10 mouse cellular contexts compared by ENCODE assay signal in genomic region chr9:90242855-90243254, GRCm38 (mm10). TPM values are rescaled to one million over a fixed set of nuclear protein-coding genes. Genes with fewer than 3 reads are reported as not detected.
DNase-seq lines count a peak whose midpoint lies in the region; ATAC-seq and TF ChIP-seq lines count a peak whose summit lies in the region.
"Had no signal": no experiment of that assay in that cellular context is flagged by ENCODE, and none has a peak within 500 bp of the region (broad histone marks: within the 10 kb centered on the region; RNA-seq: fewer than 3 reads in every experiment).

No protein-coding gene starts in this region.

- H3K36me3 ChIP-seq in heart, embryonic 16.5 days (ENCODE audit: control insufficient read depth, insufficient read depth): peaks cover 15% of the 10 kb centered on the region
- peaks cover 14% of the 10 kb centered on the region for H3K36me3 ChIP-seq in lung, embryonic 16.5 days (ENCODE audit: control insufficient read depth, insufficient read depth, low read length)
- H3K36me3 ChIP-seq in stomach, postnatal 0 days (ENCODE audit: control insufficient read depth, insufficient read depth, low read length): peaks cover 13% of the 10 kb centered on the region
- peaks cover 17% of the 10 kb centered on the region for H3K36me3 ChIP-seq in limb, embryonic 10.5 days
- H3K36me3 ChIP-seq in midbrain, postnatal 0 days (ENCODE audit: insufficient read depth, low read length): peaks cover 6% of the 10 kb centered on the region; the same call in 1 of the 2 replicates
- H3K36me3 ChIP-seq: midbrain, embryonic 15.5 days had no signal

- no peak overlapping the region for H3K4me2 ChIP-seq in heart, embryonic 16.5 days (ENCODE audit: low read depth, low read length)
- no peak overlapping the region for H3K4me2 ChIP-seq in lung, embryonic 16.5 days (ENCODE audit: low read depth, low read length)
- no peak overlapping the region for H3K4me2 ChIP-seq in stomach, postnatal 0 days (replicated peaks; ENCODE audit: low read depth)
- no peak overlapping the region for H3K4me2 ChIP-seq in midbrain, postnatal 0 days (ENCODE audit: low read depth, low read length, poor library complexity, severe bottlenecking)
- H3K4me2 ChIP-seq: midbrain, embryonic 15.5 days had no signal

- H3K9ac ChIP-seq in heart, embryonic 16.5 days (ENCODE audit: low read length): peak overlapping the region; percentile 11; the same call in 1 of the 2 replicates
- no peak overlapping the region for H3K9ac ChIP-seq in lung, embryonic 16.5 days (ENCODE audit: low read length)
- H3K9ac ChIP-seq in stomach, postnatal 0 days (ENCODE audit: low read length): no peak overlapping the region
- H3K9ac ChIP-seq in midbrain, postnatal 0 days (replicated peaks; ENCODE audit: low read length, poor library complexity, severe bottlenecking): no peak overlapping the region
- H3K9ac ChIP-seq: midbrain, embryonic 15.5 days had no signal

- H3K27ac ChIP-seq in heart, embryonic 16.5 days (ENCODE audit: low read length): peak overlapping the region; percentile 15; the same call in 1 of the 2 replicates
- no peak overlapping the region for H3K27ac ChIP-seq in lung, embryonic 16.5 days (ENCODE audit: low read length)
- no peak overlapping the region; the same call in 1 of the 2 replicates for H3K27ac ChIP-seq in stomach, postnatal 0 days (replicated peaks)
- no peak overlapping the region for H3K27ac ChIP-seq in limb, embryonic 10.5 days
- no peak overlapping the region for H3K27ac ChIP-seq in midbrain, postnatal 0 days (ENCODE audit: low read depth, low read length)
- H3K27ac ChIP-seq: midbrain, embryonic 15.5 days had no signal

- no peak for TF ChIP-seq EP300 in stomach, postnatal 0 days (optimal IDR thresholded peaks at IDR 0.05)

- TF ChIP-seq CTCF in stomach, postnatal 0 days (IDR thresholded peaks at IDR 0.05; ENCODE audit: low read depth): no peak
- TF ChIP-seq CTCF in midbrain, postnatal 0 days (IDR thresholded peaks at IDR 0.05): no peak

- 62% methylated on average over 7 of the region's 7 CpGs for WGBS in heart, embryonic 16.5 days
- WGBS in lung, embryonic 16.5 days: 63% methylated on average over 7 of the region's 7 CpGs
- WGBS in stomach, postnatal 0 days: 70% methylated on average over 7 of the region's 7 CpGs
- 88% methylated on average over 7 of the region's 7 CpGs for WGBS in limb, embryonic 10.5 days
- WGBS in midbrain, postnatal 0 days: 87% methylated on average over 7 of the region's 7 CpGs

- H3K9me3 ChIP-seq in heart, embryonic 16.5 days (replicated peaks; ENCODE audit: control insufficient read depth, low read length): no peaks in the 10 kb centered on the region
- no peaks in the 10 kb centered on the region for H3K9me3 ChIP-seq in lung, embryonic 16.5 days (ENCODE audit: control insufficient read depth, low read length)
- no peaks in the 10 kb centered on the region for H3K9me3 ChIP-seq in stomach, postnatal 0 days (ENCODE audit: control insufficient read depth, low read length)
- H3K9me3 ChIP-seq in limb, embryonic 10.5 days (replicated peaks): no peaks in the 10 kb centered on the region
- no peaks in the 10 kb centered on the region for H3K9me3 ChIP-seq in midbrain, postnatal 0 days (ENCODE audit: low read length)
- H3K9me3 ChIP-seq: midbrain, embryonic 15.5 days had no signal

- peak; percentile 42; the same call in 1 of the 2 replicates for ATAC-seq in heart, embryonic 16.5 days (replicated peaks; ENCODE audit: extremely low read depth, insufficient read depth, low FRiP score)
- peak; percentile 57 for ATAC-seq in lung, embryonic 16.5 days (ENCODE audit: low read depth)
- 0 out of 2 replicates have a peak, but pooled peaks have one; percentile 22 for ATAC-seq in stomach, postnatal 0 days (ENCODE audit: low FRiP score, low TSS enrichment)
- no peak for ATAC-seq in midbrain, postnatal 0 days (ENCODE audit: low FRiP score)
- ATAC-seq: midbrain, embryonic 15.5 days had no signal

- intact Hi-C loops in heart, postnatal 14 days (cut with DNase I): no loop called here

- no peak for DNase-seq in heart, postnatal 14 days
- DNase-seq in brain, adult 2 months (ENCODE audit: low read depth, low spot score): peak; percentile 40
- DNase-seq in stomach, postnatal 0 days (ENCODE audit: low spot score): no peak
- DNase-seq in limb, embryonic 10.5 days (ENCODE audit: low spot score): no peak
- no peak for DNase-seq in frontal cortex, postnatal 25 days (ENCODE audit: low spot score in 2 of 2)
- no peak for DNase-seq in midbrain, postnatal 0 days (ENCODE audit: low spot score)
- DNase-seq: kidney, postnatal 10 days had no signal

- H3K4me1 ChIP-seq in heart, embryonic 16.5 days (ENCODE audit: control insufficient read depth, insufficient read depth, low read length): peaks cover 28% of the 10 kb centered on the region
- peaks cover 10% of the 10 kb centered on the region; the same call in 1 of the 2 replicates for H3K4me1 ChIP-seq in lung, embryonic 16.5 days (replicated peaks; ENCODE audit: control insufficient read depth, insufficient read depth, low read length)
- no peaks in the 10 kb centered on the region for H3K4me1 ChIP-seq in stomach, postnatal 0 days (replicated peaks; ENCODE audit: control insufficient read depth, insufficient read depth)
- no peaks in the 10 kb centered on the region for H3K4me1 ChIP-seq in limb, embryonic 10.5 days
- no peaks in the 10 kb centered on the region for H3K4me1 ChIP-seq in midbrain, postnatal 0 days (ENCODE audit: insufficient read depth, low read length)
- H3K4me1 ChIP-seq: midbrain, embryonic 15.5 days had no signal

- H3K27me3 ChIP-seq in heart, embryonic 16.5 days (ENCODE audit: control insufficient read depth, insufficient read depth, low read length): no peaks in the 10 kb centered on the region
- H3K27me3 ChIP-seq in lung, embryonic 16.5 days (ENCODE audit: control insufficient read depth, insufficient read depth, low read depth, low read length): no peaks in the 10 kb centered on the region
- no peaks in the 10 kb centered on the region for H3K27me3 ChIP-seq in stomach, postnatal 0 days (ENCODE audit: control insufficient read depth, insufficient read depth, low read length)
- no peaks in the 10 kb centered on the region for H3K27me3 ChIP-seq in limb, embryonic 10.5 days (ENCODE audit: low read depth, poor library complexity, severe bottlenecking)
- H3K27me3 ChIP-seq in midbrain, postnatal 0 days (ENCODE audit: insufficient read depth, low read length): no peaks in the 10 kb centered on the region
- H3K27me3 ChIP-seq: midbrain, embryonic 15.5 days had no signal

- no peak overlapping the region for H3K4me3 ChIP-seq in heart, embryonic 16.5 days (ENCODE audit: low read length)
- H3K4me3 ChIP-seq in lung, embryonic 16.5 days (ENCODE audit: low read length): no peak overlapping the region
- no peak overlapping the region for H3K4me3 ChIP-seq in stomach, postnatal 0 days (ENCODE audit: low read depth, low read length)
- H3K4me3 ChIP-seq in limb, embryonic 10.5 days: no peak overlapping the region
- no peak overlapping the region for H3K4me3 ChIP-seq in midbrain, postnatal 0 days (ENCODE audit: low read depth, low read length)
- H3K4me3 ChIP-seq: midbrain, embryonic 15.5 days had no signal

RNA-seq across cellular contexts. Expression of gene Tbc1d2b, which starts 27.7 kb away (rescaled TPM):
- 6.9 and 7.4 TPM in 2 replicates for polyA plus RNA-seq in heart, embryonic 16.5 days (2015; fragmentation: Nextera tagmentation; extraction: Ambion mirVana)
- 10 to 100 TPM; 14.6 to 16.7 TPM for total RNA-seq in heart, postnatal 14 days (2021)
- polyA plus RNA-seq in lung, embryonic 16.5 days (2015; fragmentation: Nextera tagmentation; extraction: Ambion mirVana): 19.3 and 20.9 TPM in 2 replicates
- polyA plus RNA-seq in stomach, postnatal 0 days (2015; fragmentation: Nextera tagmentation; extraction: Ambion mirVana): 6.6 and 7.7 TPM in 2 replicates
- polyA plus RNA-seq in limb, embryonic 10.5 days (2016; fragmentation: Nextera tagmentation; extraction: Ambion mirVana): 7.1 and 8.5 TPM in 2 replicates
- total RNA-seq in midbrain, postnatal 0 days (2014; rRNA removed): 17.8 and 21.6 TPM in 2 replicates
- 3.2 and 3.7 TPM in 2 replicates for polyA plus RNA-seq in midbrain, postnatal 0 days (2015; fragmentation: Nextera tagmentation; extraction: Ambion mirVana)
